Mouse (Mus musculus) hindbrain, embryonic 11.5 days (tissue): ENCODE results near the gene Cdh11. TPM values are rescaled to one million over a fixed set of nuclear protein-coding genes. Genes with fewer than 3 reads are reported as not detected.

Experiments
- ATAC-seq: fragments of 200-750 bp; cut with Nextera tagmentation; 2 replicates; pipeline ENCODE4 v1.8.0; 2017; ENCODE audit warnings: mild to moderate bottlenecking, moderate TSS enrichment, moderate library complexity; ENCODE audit not compliant: low FRiP score
- DNase-seq: peaks from one replicate; pipeline ENCODE4 v3.0.0-alpha.2; 2015; ENCODE audit warnings: low spot score
- H3K27ac ChIP-seq: fragments of 300-500 bp; sonication (generic); 2 replicates; pipeline ENCODE4 v1.5.1; 2014; ENCODE audit warnings: mild to moderate bottlenecking, low read depth, low read length
- H3K27me3 ChIP-seq: fragments of 300-500 bp; sonication (generic); 2 replicates; pipeline ENCODE4 v1.6.1; 2014; ENCODE audit warnings: mild to moderate bottlenecking, low read length, moderate library complexity, mixed read lengths; ENCODE audit not compliant: control insufficient read depth, insufficient read depth
- H3K36me3 ChIP-seq: fragments of 300-500 bp; sonication (generic); 2 replicates; pipeline ENCODE4 v1.6.1; 2014; ENCODE audit warnings: mild to moderate bottlenecking, low read length, moderate library complexity, mixed read lengths; ENCODE audit not compliant: control insufficient read depth, insufficient read depth
- H3K4me1 ChIP-seq: fragments of 300-500 bp; sonication (generic); replicated peaks from 2 replicates; pipeline ENCODE4 v1.6.1; 2014; ENCODE audit warnings: low read length, mixed read lengths; ENCODE audit not compliant: control insufficient read depth, insufficient read depth
- H3K4me2 ChIP-seq: fragments of 300-500 bp; sonication (generic); replicated peaks from 2 replicates; pipeline ENCODE4 v1.6.1; 2014; ENCODE audit warnings: mild to moderate bottlenecking, low read depth, low read length
- H3K4me3 ChIP-seq: fragments of 300-500 bp; sonication (generic); 2 replicates; pipeline ENCODE4 v1.5.1; 2014; ENCODE audit warnings: low read depth, low read length
- H3K9ac ChIP-seq: fragments of 300-500 bp; sonication (generic); 2 replicates; pipeline ENCODE4 v1.6.1; 2014; ENCODE audit warnings: low read depth, low read length
- H3K9me3 ChIP-seq: fragments of 300-500 bp; sonication (generic); 2 replicates; pipeline ENCODE4 v1.6.1; 2016; ENCODE audit warnings: low read length; ENCODE audit not compliant: control insufficient read depth
- WGBS: fragments of 180-500 bp; shearing (Covaris S2); extraction: QIAGEN DNeasy Blood & Tissue Kit; methylation state at CpG from one replicate; pipeline ENCODE4 v1.1.7; 2014; 5-methylcytosine and 5-hydroxymethylcytosine counted together
- polyA plus RNA-seq: library from polyadenylated mRNA; unstranded; fragments of >200 nt; fragmentation: Nextera tagmentation; extraction: Ambion mirVana; gene quantifications from 2 replicates; pipeline ENCODE4 v1.2.1, GENCODE M21; 2014

Gene Cdh11
- polyA plus RNA-seq = 81.7 and 89.9 TPM in 2 replicates

- H3K27me3 ChIP-seq = peaks cover 3% of the 10 kb centered on the region; the same call in 1 of the 2 replicates
- under 1% methylated on average over 22 of the region's 23 CpGs for WGBS
- H3K36me3 ChIP-seq = no peaks in the 10 kb centered on the region
- H3K9me3 ChIP-seq = no peaks in the 10 kb centered on the region
- peaks cover 4% of the 10 kb centered on the region for H3K4me1 ChIP-seq
- peak within 1 kb of the TSS; percentile 94 for H3K4me2 ChIP-seq
- peak; percentile 10 for ATAC-seq
- H3K9ac ChIP-seq = peak within 1 kb of the TSS; percentile 89
- peak within 1 kb of the TSS; percentile 79 for H3K4me3 ChIP-seq
- H3K27ac ChIP-seq = peak within 1 kb of the TSS; percentile 79
- DNase-seq = peak; percentile 62
These were observed at the start of gene Cdh11 for GRCm38 (mm10) chr8:102785592-102786416. Cdh11 (minus strand) TSS chr8:102785642.

GRCm38 (mm10) chr8:102813959-102814358 lies 28.5 kb upstream of the Cdh11 start:
- 43% methylated on average over 5 of the region's 5 CpGs for WGBS
- Histone ChIP-seq H3K4me2 (no peak overlapping the region), H3K9me3 (no peaks in the 10 kb centered on the region), H3K9ac (no peak overlapping the region), H3K27ac (no peak overlapping the region), H3K27me3 (no peaks in the 10 kb centered on the region), H3K4me3 (no peak overlapping the region), H3K36me3 (no peaks in the 10 kb centered on the region), H3K4me1 (no peaks in the 10 kb centered on the region)
- DNase-seq (no peak), ATAC-seq (no peak)

- Histone ChIP-seq H3K9ac (no peak overlapping the region), H3K9me3 (no peaks in the 10 kb centered on the region), H3K27me3 (peaks cover 3% of the 10 kb centered on the region; the same call in 1 of the 2 replicates), H3K4me2 (no peak overlapping the region), H3K4me3 (no peak overlapping the region), H3K4me1 (peaks cover 4% of the 10 kb centered on the region), H3K36me3 (no peaks in the 10 kb centered on the region), H3K27ac (no peak overlapping the region)
- no peak for ATAC-seq
- peak; percentile 72 for DNase-seq
- 22% methylated on average over 4 of the region's 4 CpGs for WGBS
These were observed 4.9 kb upstream of the Cdh11 start for GRCm38 (mm10) chr8:102790303-102790702.

GRCm38 (mm10) chr8:102786467-102787360 lies 1.3 kb upstream of the Cdh11 start:
- peak; percentile 59 for DNase-seq
- Histone ChIP-seq H3K9ac (peak overlapping the region; percentile 49), H3K9me3 (no peaks in the 10 kb centered on the region), H3K27me3 (peaks cover 3% of the 10 kb centered on the region; the same call in 1 of the 2 replicates), H3K36me3 (no peaks in the 10 kb centered on the region), H3K4me3 (peak overlapping the region; percentile 79), H3K27ac (no peak overlapping the region), H3K4me2 (peak overlapping the region; percentile 94), H3K4me1 (peaks cover 4% of the 10 kb centered on the region)
- ATAC-seq = no peak
- 5% methylated on average over 28 of the region's 31 CpGs for WGBS

- 0% methylated on average over 47 of the region's 55 CpGs for WGBS
- Histone ChIP-seq H3K9me3 (no peaks in the 10 kb centered on the region), H3K9ac (peak overlapping the region; percentile 89), H3K4me2 (peak overlapping the region; percentile 94), H3K27ac (peak overlapping the region; percentile 79), H3K27me3 (peaks cover 3% of the 10 kb centered on the region; the same call in 1 of the 2 replicates), H3K4me1 (peaks cover 4% of the 10 kb centered on the region), H3K36me3 (no peaks in the 10 kb centered on the region), H3K4me3 (peak overlapping the region; percentile 79)
- DNase-seq (peak; percentile 85), ATAC-seq (peak; percentile 78)
These were observed 497 bp downstream of the Cdh11 start for GRCm38 (mm10) chr8:102784835-102785455.

GRCm38 (mm10) chr8:102783821-102784591 lies 1.4 kb downstream of the Cdh11 start:
- H3K36me3 ChIP-seq = no peaks in the 10 kb centered on the region
- WGBS = under 1% methylated on average over 42 of the region's 42 CpGs
- H3K27me3 ChIP-seq = peaks cover 3% of the 10 kb centered on the region; the same call in 1 of the 2 replicates
- H3K27ac ChIP-seq = peak overlapping the region; percentile 79
- peak overlapping the region; percentile 89 for H3K9ac ChIP-seq
- DNase-seq = peak; percentile 76
- peak overlapping the region; percentile 79 for H3K4me3 ChIP-seq
- peaks cover 4% of the 10 kb centered on the region for H3K4me1 ChIP-seq
- H3K4me2 ChIP-seq = peak overlapping the region; percentile 94
- no peaks in the 10 kb centered on the region for H3K9me3 ChIP-seq
- peak; percentile 49 for ATAC-seq

GRCm38 (mm10) chr8:102782707-102783489 lies 2.5 kb downstream of the Cdh11 start:
- DNase-seq = peak; percentile 40
- H3K27me3 ChIP-seq = peaks cover 3% of the 10 kb centered on the region; the same call in 1 of the 2 replicates
- H3K27ac ChIP-seq = no peak overlapping the region
- H3K4me2 ChIP-seq = peak overlapping the region; percentile 94
- H3K9ac ChIP-seq = peak overlapping the region; percentile 89
- 2% methylated on average over 11 of the region's 11 CpGs for WGBS
- no peaks in the 10 kb centered on the region for H3K9me3 ChIP-seq
- H3K4me1 ChIP-seq = peaks cover 4% of the 10 kb centered on the region
- ATAC-seq = no peak
- peak overlapping the region; percentile 79 for H3K4me3 ChIP-seq
- no peaks in the 10 kb centered on the region for H3K36me3 ChIP-seq
